Mouse (Mus musculus): ENCODE data around the gene Kcnj1.

DNA sequence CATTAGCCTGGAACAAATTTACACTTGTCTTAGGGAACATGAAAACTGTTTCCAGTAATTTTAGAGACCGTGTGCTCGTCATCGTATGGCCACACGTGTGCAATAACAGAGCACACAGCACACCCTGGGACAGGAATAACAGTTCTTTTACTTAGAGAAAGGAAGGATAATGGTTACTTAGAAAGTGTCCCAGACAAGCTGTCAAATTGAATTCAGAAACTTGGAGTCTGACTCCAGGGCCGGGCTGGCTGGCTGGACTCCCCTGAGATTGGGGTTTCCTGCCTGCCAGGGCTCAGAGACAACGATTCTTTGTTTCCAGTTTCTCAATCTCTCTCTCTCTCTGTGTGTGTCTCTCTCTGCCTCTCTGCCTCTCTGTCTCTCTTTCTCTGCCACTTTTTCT is 71.5 kb downstream of the Kcnj1 start:
- TF ChIP-seq POLR2A (IDR thresholded peaks at IDR 0.05; ENCODE audit: borderline replicate concordance, insufficient read depth, low read length) = no peak
- no peak for TF ChIP-seq CTCF (IDR thresholded peaks at IDR 0.05; ENCODE audit: borderline replicate concordance, insufficient read depth, low read depth, low read length)

Data from cerebellum, adult 2 months (tissue).